Mouse (Mus musculus) heart, adult 10 weeks (tissue): Measurements from ENCODE around the gene Fam47c. TPM values are rescaled to one million over a fixed set of nuclear protein-coding genes. Genes with fewer than 3 reads are reported as not detected.

Experiments
- polyA plus RNA-seq: library from polyadenylated mRNA; stranded (reverse); fragments of 350-450 nt; fragmentation: Illumina TruSeq; extraction: RNeasy Lipid Tissue Mini Kit (QIAGEN cat#74804); gene quantifications from one replicate; pipeline ENCODE4 v1.2.3, GENCODE M21; 2014; ENCODE audit warnings: low read depth, low replicate concordance

Fam47c gene
- polyA plus RNA-seq: not detected

GRCm38 (mm10) chrX:78737463-78737862, at the start of gene Fam47c:
Gene Fam47c (plus strand): TSS chrX:78737763.

Other genes starting within 250 kb of the Fam47c start
- gene Prrg1, start 153.9 kb upstream of the Fam47c start, polyA plus RNA-seq: 10.4 TPM